Mouse (Mus musculus) hindbrain, embryonic 12.5 days (tissue): ENCODE results near the gene Polr2c. TPM values are rescaled to one million over a fixed set of nuclear protein-coding genes. Genes with fewer than 3 reads are reported as not detected.

Experiments
- ATAC-seq: fragments of 200-750 bp; cut with Nextera tagmentation; 2 replicates; pipeline ENCODE4 v1.8.0; 2017; ENCODE audit warnings: moderate TSS enrichment; ENCODE audit not compliant: low FRiP score
- H3K27ac ChIP-seq: fragments of 300-500 bp; sonication (generic); 2 replicates; pipeline ENCODE4 v1.5.1; 2016; ENCODE audit warnings: mild to moderate bottlenecking
- H3K27me3 ChIP-seq: fragments of 300-500 bp; sonication (generic); 2 replicates; pipeline ENCODE4 v1.6.1; 2016; ENCODE audit warnings: mild to moderate bottlenecking
- H3K36me3 ChIP-seq: fragments of 300-500 bp; sonication (generic); 2 replicates; pipeline ENCODE4 v1.6.1; 2016; ENCODE audit warnings: mild to moderate bottlenecking
- H3K4me1 ChIP-seq: fragments of 300-500 bp; sonication (generic); 2 replicates; pipeline ENCODE4 v1.6.1; 2016
- H3K4me2 ChIP-seq: fragments of 300-500 bp; sonication (generic); replicated peaks from 2 replicates; pipeline ENCODE4 v1.6.1; 2016; ENCODE audit warnings: mild to moderate bottlenecking
- H3K4me3 ChIP-seq: fragments of 300-500 bp; sonication (generic); 2 replicates; pipeline ENCODE4 v1.5.1; 2016; ENCODE audit warnings: mild to moderate bottlenecking
- H3K9ac ChIP-seq: fragments of 300-500 bp; sonication (generic); 2 replicates; pipeline ENCODE4 v1.6.1; 2016; ENCODE audit warnings: mild to moderate bottlenecking, moderate library complexity
- H3K9me3 ChIP-seq: fragments of 300-500 bp; sonication (generic); replicated peaks from 2 replicates; pipeline ENCODE4 v1.6.1; 2016; ENCODE audit warnings: mild to moderate bottlenecking
- WGBS: fragments of 180-500 bp; shearing (Covaris S2); methylation state at CpG from one replicate; pipeline ENCODE4 v1.1.7; 2016; 5-methylcytosine and 5-hydroxymethylcytosine counted together
- polyA plus RNA-seq: library from polyadenylated mRNA; unstranded; fragments of >200 nt; fragmentation: Nextera tagmentation; extraction: Ambion mirVana; gene quantifications from 2 replicates; pipeline ENCODE4 v1.2.1, GENCODE M21; 2016

The Polr2c gene
- polyA plus RNA-seq, 1 experiment from 2014 or later = 129 TPM

DNA sequence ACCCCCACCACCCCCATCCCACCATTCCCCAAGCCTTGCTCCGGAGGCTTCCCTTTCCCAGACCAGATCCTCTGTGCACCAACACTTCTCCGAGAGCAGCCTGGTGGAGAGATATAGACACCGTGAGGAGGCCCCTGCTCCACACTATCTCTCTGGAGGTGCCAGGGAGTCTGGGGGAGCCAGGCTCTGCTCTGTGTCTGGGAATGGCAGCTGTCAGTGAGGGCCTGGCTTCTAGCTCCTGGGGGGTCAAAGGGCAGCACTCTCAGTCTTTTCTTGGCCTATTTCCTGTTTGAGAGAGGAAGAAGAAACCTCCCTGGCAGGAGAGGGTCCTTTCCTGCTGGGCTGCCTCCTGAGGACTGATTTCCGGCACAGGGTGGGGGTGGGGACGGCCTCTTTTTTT is 43.8 kb downstream of the Polr2c start:
- H3K36me3 ChIP-seq = 0 out of 2 replicates have a peak, but pooled peaks cover 2% of the 10 kb centered on the region
- H3K9ac ChIP-seq = 0 out of 2 replicates have a peak overlapping the region, but pooled peaks have one; percentile 20
- H3K27me3 ChIP-seq = no peaks in the 10 kb centered on the region
- H3K4me1 ChIP-seq = peaks cover 15% of the 10 kb centered on the region
- ATAC-seq = no peak
- H3K4me2 ChIP-seq = no peak overlapping the region; the same call in 1 of the 2 replicates
- H3K9me3 ChIP-seq = no peaks in the 10 kb centered on the region
- H3K27ac ChIP-seq = no peak overlapping the region
- H3K4me3 ChIP-seq = no peak overlapping the region
- WGBS = 27% methylated on average over 5 of the region's 5 CpGs

DNA sequence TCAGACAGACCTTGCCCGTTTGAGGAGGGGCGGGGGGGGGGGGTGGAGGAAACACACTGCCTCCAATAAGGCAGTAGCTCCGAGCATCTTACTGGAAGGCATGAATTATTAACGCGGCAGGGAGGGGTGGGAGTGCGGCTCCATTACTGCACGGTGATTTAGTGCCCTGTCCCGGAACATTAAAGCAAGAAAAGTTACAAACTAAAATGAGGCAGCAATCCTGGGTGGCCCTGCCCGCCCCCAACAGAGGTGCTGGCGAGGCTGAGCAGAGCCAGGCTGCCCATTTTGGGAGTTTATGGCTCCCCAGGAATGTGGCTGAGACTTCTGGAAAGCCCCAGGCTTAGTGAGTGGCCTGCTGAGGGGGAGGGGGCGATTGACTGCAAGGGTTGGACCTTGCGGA is 46.5 kb downstream of the Polr2c start:
- no peak overlapping the region for H3K27ac ChIP-seq
- H3K4me2 ChIP-seq = no peak overlapping the region
- H3K4me3 ChIP-seq = no peak overlapping the region
- peaks cover 15% of the 10 kb centered on the region for H3K4me1 ChIP-seq
- no peaks in the 10 kb centered on the region for H3K9me3 ChIP-seq
- 61% methylated on average over 12 of the region's 12 CpGs for WGBS
- H3K9ac ChIP-seq = no peak overlapping the region
- ATAC-seq = peak; percentile 17; the same call in 1 of the 2 replicates
- H3K36me3 ChIP-seq = 0 out of 2 replicates have a peak, but pooled peaks cover 7% of the 10 kb centered on the region
- H3K27me3 ChIP-seq = no peaks in the 10 kb centered on the region

- Histone ChIP-seq H3K4me3 (no peak overlapping the region), H3K9me3 (no peaks in the 10 kb centered on the region), H3K9ac (no peak overlapping the region), H3K36me3 (0 out of 2 replicates have a peak, but pooled peaks cover 7% of the 10 kb centered on the region), H3K4me1 (peaks cover 11% of the 10 kb centered on the region), H3K4me2 (no peak overlapping the region), H3K27ac (no peak overlapping the region), H3K27me3 (no peaks in the 10 kb centered on the region)
- no peak for ATAC-seq
- 84% methylated on average over 12 of the region's 12 CpGs for WGBS
Measured at GRCm38 (mm10) chr8:94904450-94905175, 47.4 kb downstream of the Polr2c start.

GRCm38 (mm10) chr8:94907591-94908300 is 50.5 kb downstream of the Polr2c start:
- H3K4me3 ChIP-seq = no peak overlapping the region
- H3K27me3 ChIP-seq = peaks cover 17% of the 10 kb centered on the region
- H3K27ac ChIP-seq = no peak overlapping the region
- 90% methylated on average over 18 of the region's 18 CpGs for WGBS
- H3K9me3 ChIP-seq = no peaks in the 10 kb centered on the region
- H3K4me1 ChIP-seq = peaks cover 6% of the 10 kb centered on the region
- H3K4me2 ChIP-seq = no peak overlapping the region
- no peak for ATAC-seq
- 0 out of 2 replicates have a peak, but pooled peaks cover 7% of the 10 kb centered on the region for H3K36me3 ChIP-seq
- H3K9ac ChIP-seq = no peak overlapping the region

DNA sequence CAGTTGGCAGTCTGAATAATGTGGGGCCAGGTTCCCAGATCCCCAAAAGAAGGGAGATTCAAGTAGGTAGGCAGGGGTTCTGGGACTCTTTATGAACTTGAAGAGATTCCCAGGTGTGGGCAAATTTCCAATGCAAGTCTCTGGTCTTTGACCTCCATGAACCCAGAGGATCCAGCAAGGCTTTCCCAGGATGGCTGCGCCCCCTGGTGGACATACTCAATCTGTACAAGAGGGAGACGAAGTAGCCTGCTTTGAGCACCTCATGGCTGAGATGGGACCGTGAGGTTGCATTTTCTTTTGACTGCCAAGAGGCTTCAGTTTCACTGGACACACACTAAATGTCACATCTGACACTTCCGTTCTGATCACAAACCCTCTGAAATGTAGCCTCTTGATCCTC is 51.6 kb downstream of the Polr2c start:
- Histone ChIP-seq H3K9ac (no peak overlapping the region), H3K27me3 (peaks cover 28% of the 10 kb centered on the region), H3K4me1 (peaks cover 13% of the 10 kb centered on the region), H3K4me3 (no peak overlapping the region), H3K27ac (no peak overlapping the region), H3K4me2 (no peak overlapping the region), H3K9me3 (no peaks in the 10 kb centered on the region), H3K36me3 (0 out of 2 replicates have a peak, but pooled peaks cover 7% of the 10 kb centered on the region)
- WGBS = 7% methylated on average over 4 of the region's 4 CpGs
- ATAC-seq = no peak

DNA sequence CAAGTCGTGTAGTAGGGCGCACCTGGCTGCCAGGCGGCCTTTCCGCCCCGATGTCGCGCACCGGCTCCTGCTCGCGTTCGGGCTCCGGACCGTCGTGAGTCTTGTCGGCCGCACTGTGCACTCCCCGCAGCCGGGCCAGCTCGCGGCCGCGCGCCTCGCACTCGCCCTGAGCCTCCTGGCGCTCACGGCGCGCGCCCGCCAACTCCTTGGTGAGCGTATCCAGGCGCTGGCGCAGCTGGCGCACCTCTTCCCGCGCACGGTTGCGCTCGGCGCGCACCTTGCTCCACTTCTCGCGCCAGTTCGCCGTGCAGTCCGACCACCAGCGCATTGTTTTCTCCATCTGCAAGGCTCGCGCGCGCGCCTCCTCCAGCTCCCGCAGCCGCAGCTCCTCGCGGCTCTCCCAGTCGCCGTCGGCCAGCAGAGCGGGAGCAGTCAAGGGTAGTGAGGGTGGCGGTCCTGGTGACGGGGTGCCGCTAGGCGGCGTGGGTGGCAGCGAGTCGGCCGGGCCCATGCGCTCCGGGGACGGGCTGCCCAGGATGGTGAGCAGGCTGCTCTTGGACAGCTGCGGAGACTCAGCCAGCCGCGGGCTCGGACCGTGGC is 55.9 kb downstream of the Polr2c start:
- peaks cover 49% of the 10 kb centered on the region for H3K4me1 ChIP-seq
- 4% methylated on average over 77 of the region's 77 CpGs for WGBS
- H3K27ac ChIP-seq = no peak overlapping the region
- peaks cover 48% of the 10 kb centered on the region for H3K27me3 ChIP-seq
- H3K36me3 ChIP-seq = no peaks in the 10 kb centered on the region
- H3K4me2 ChIP-seq = peak overlapping the region; percentile 68
- no peaks in the 10 kb centered on the region for H3K9me3 ChIP-seq
- H3K9ac ChIP-seq = peak overlapping the region; percentile 51
- peak; percentile 72 for ATAC-seq
- H3K4me3 ChIP-seq = peak overlapping the region; percentile 44

GRCm38 (mm10) chr8:94914256-94914655 is 57.0 kb downstream of the Polr2c start:
- Histone ChIP-seq H3K4me2 (no peak overlapping the region), H3K27me3 (peaks cover 57% of the 10 kb centered on the region), H3K4me3 (no peak overlapping the region), H3K27ac (no peak overlapping the region), H3K9ac (no peak overlapping the region), H3K9me3 (no peaks in the 10 kb centered on the region), H3K36me3 (no peaks in the 10 kb centered on the region), H3K4me1 (peaks cover 51% of the 10 kb centered on the region)
- no peak for ATAC-seq
- WGBS = 86% methylated on average over 6 of the region's 6 CpGs

GRCm38 (mm10) chr8:94914701-94915101 is 57.5 kb downstream of the Polr2c start:
- no peak overlapping the region for H3K27ac ChIP-seq
- no peak for ATAC-seq

DNA sequence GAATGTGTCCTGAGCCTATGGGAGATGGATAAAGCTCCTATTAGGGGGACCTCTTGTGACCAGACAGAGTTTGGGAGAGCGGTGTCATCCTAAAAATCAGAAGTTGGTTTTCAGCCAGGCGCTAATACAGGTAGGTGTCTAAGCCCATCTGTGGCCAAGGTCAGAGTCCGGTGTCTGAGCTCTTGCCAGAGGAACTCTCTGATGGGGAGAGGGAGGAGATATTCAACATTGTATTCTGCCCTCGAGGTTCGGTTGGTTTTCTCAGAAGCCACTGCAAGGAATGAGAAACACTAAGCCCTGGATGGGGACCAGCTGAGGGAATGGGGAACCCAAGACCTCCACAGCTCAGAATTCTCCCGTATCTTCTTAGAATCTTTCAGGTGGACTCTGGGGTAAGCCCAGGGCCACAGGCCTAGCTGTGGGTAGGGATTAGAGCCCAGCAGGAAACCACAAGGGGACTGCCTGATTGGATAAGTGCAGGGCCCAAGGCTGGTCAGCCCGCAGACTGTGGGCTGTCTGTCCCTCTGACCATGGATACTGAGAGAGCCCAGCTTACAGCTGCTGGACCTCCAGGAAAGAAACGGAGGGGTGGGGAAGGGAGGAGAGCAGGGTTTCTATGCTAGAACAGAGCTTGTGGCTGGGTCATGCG is 59.2 kb downstream of the Polr2c start:
- peaks cover 51% of the 10 kb centered on the region for H3K4me1 ChIP-seq
- 58% methylated on average over 9 of the region's 9 CpGs for WGBS
- peak overlapping the region; percentile 68 for H3K4me3 ChIP-seq
- H3K9me3 ChIP-seq = no peaks in the 10 kb centered on the region
- ATAC-seq = no peak
- no peaks in the 10 kb centered on the region for H3K36me3 ChIP-seq
- peak overlapping the region; percentile 23; the same call in 1 of the 2 replicates for H3K9ac ChIP-seq
- no peak overlapping the region for H3K27ac ChIP-seq
- peaks cover 56% of the 10 kb centered on the region for H3K27me3 ChIP-seq
- H3K4me2 ChIP-seq = peak overlapping the region; percentile 82

More at GRCm38 (mm10) chr8:94914701-94915101, 57.5 kb downstream of the Polr2c start:
- no peaks in the 10 kb centered on the region for H3K9me3 ChIP-seq
- H3K4me3 ChIP-seq = no peak overlapping the region
- no peak overlapping the region for H3K4me2 ChIP-seq
- 62% methylated on average over 3 of the region's 3 CpGs for WGBS
- H3K27me3 ChIP-seq = peaks cover 61% of the 10 kb centered on the region
- H3K4me1 ChIP-seq = peaks cover 51% of the 10 kb centered on the region
- H3K9ac ChIP-seq = no peak overlapping the region
- H3K36me3 ChIP-seq = no peaks in the 10 kb centered on the region

- Histone ChIP-seq H3K36me3 (no peaks in the 10 kb centered on the region), H3K27me3 (peaks cover 51% of the 10 kb centered on the region), H3K27ac (no peak overlapping the region), H3K9ac (peak overlapping the region; percentile 56), H3K4me1 (peaks cover 51% of the 10 kb centered on the region), H3K4me2 (peak overlapping the region; percentile 82), H3K9me3 (no peaks in the 10 kb centered on the region), H3K4me3 (peak overlapping the region; percentile 68)
- peak; percentile 3; the same call in 1 of the 2 replicates for ATAC-seq
- 7% methylated on average over 10 of the region's 10 CpGs for WGBS
Measured at GRCm38 (mm10) chr8:94916960-94917324, 59.7 kb downstream of the Polr2c start.

GRCm38 (mm10) chr8:94917352-94917751 is 60.1 kb downstream of the Polr2c start:
- H3K9ac ChIP-seq = peak overlapping the region; percentile 71
- under 1% methylated on average over 25 of the region's 27 CpGs for WGBS
- peak; percentile 88 for ATAC-seq
- peak overlapping the region; percentile 82 for H3K4me2 ChIP-seq
- peaks cover 47% of the 10 kb centered on the region for H3K27me3 ChIP-seq
- peaks cover 54% of the 10 kb centered on the region for H3K4me1 ChIP-seq
- peak overlapping the region; percentile 37; the same call in 1 of the 2 replicates for H3K27ac ChIP-seq
- peak overlapping the region; percentile 68 for H3K4me3 ChIP-seq
- H3K9me3 ChIP-seq = no peaks in the 10 kb centered on the region
- no peaks in the 10 kb centered on the region for H3K36me3 ChIP-seq
